Mouse (Mus musculus): ENCODE results near the gene Bicdl1. TPM values are rescaled to one million over a fixed set of nuclear protein-coding genes. Genes with fewer than 3 reads are reported as not detected.

The Bicdl1 gene
- polyA plus RNA-seq, 1 experiment from 2014 or later, result 12.4 TPM

DNA sequence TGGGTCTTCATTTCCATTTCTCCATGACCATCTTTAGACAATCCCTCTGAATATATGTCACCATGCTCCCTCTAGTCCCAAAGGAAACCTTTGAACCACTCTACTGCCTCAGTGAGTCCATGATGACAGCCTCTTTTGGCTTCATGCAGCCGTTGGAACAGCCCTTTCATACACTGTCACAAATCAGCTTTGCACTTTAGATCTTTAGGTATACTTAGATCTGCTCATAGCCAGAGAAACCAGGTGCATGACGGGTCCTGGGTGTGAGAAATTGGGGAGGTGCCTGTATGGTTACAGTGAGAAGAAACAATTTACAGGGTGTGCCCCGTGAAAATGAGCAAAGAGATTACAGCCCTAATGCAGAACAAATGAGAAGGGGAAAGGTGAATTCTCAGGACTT lies 14.3 kb downstream of the Bicdl1 start:
- H3K27me3 ChIP-seq (ENCODE audit: control insufficient read depth, insufficient read depth, low read length), result no peaks in the 10 kb centered on the region
- no peaks in the 10 kb centered on the region for H3K9me3 ChIP-seq (ENCODE audit: control insufficient read depth, low read length)
- no peak overlapping the region for H3K9ac ChIP-seq (ENCODE audit: low read length)
- ATAC-seq (ENCODE audit: low FRiP score), result no peak
- DNase-seq (ENCODE audit: low spot score, missing footprints), result no peak
- no peaks in the 10 kb centered on the region for H3K4me1 ChIP-seq (ENCODE audit: control insufficient read depth, insufficient read depth, low read length)
- H3K36me3 ChIP-seq (ENCODE audit: control insufficient read depth, insufficient read depth, low read length), result no peaks in the 10 kb centered on the region
- 88% methylated on average over 3 of the region's 3 CpGs for WGBS
- no peak overlapping the region for H3K27ac ChIP-seq (ENCODE audit: low read depth, low read length)
- H3K4me2 ChIP-seq, result no peak overlapping the region
- no peak overlapping the region for H3K4me3 ChIP-seq (ENCODE audit: low read depth, low read length)

- DNase-seq (ENCODE audit: low spot score, missing footprints) (no peak), ATAC-seq (ENCODE audit: low FRiP score) (no peak)
- H3K27ac ChIP-seq (ENCODE audit: low read depth, low read length), result no peak overlapping the region
- peaks cover 3% of the 10 kb centered on the region; the same call in 1 of the 2 replicates for H3K4me1 ChIP-seq (ENCODE audit: control insufficient read depth, insufficient read depth, low read length)
- no peak overlapping the region for H3K9ac ChIP-seq (ENCODE audit: low read length)
- 76% methylated on average over 6 of the region's 6 CpGs for WGBS
- no peaks in the 10 kb centered on the region for H3K27me3 ChIP-seq (ENCODE audit: control insufficient read depth, insufficient read depth, low read length)
- H3K4me2 ChIP-seq, result no peak overlapping the region
- no peaks in the 10 kb centered on the region for H3K36me3 ChIP-seq (ENCODE audit: control insufficient read depth, insufficient read depth, low read length)
- H3K4me3 ChIP-seq (ENCODE audit: low read depth, low read length), result no peak overlapping the region
- no peaks in the 10 kb centered on the region for H3K9me3 ChIP-seq (ENCODE audit: control insufficient read depth, low read length)
Measured at GRCm38 (mm10) chr5:115716426-115716825, 15.0 kb downstream of the Bicdl1 start.

DNA sequence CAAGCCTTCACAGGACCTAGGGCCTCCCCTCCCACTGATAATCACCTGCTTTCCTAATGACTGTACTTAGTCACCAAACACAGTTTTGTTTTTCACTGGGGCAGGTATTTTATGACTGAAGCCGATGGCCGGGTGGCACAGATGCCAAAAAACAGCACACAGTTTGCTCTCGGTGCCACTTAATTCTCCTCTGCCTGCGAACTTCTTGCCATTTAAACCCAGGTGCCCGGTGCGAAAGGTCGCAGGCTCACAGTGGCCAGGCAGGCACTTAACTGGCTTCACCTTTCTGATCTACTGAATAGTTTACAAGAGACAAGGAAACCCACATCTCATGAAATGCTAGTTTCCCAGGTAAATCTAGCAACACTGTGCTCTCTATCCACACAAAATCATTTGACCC lies 16.7 kb downstream of the Bicdl1 start:
- H3K36me3 ChIP-seq (ENCODE audit: control insufficient read depth, insufficient read depth, low read length), result no peaks in the 10 kb centered on the region
- H3K27ac ChIP-seq (ENCODE audit: low read depth, low read length), result no peak overlapping the region
- ATAC-seq (ENCODE audit: low FRiP score) (no peak), DNase-seq (ENCODE audit: low spot score, missing footprints) (no peak)
- no peaks in the 10 kb centered on the region for H3K9me3 ChIP-seq (ENCODE audit: control insufficient read depth, low read length)
- H3K9ac ChIP-seq (ENCODE audit: low read length), result no peak overlapping the region
- peaks cover 3% of the 10 kb centered on the region; the same call in 1 of the 2 replicates for H3K4me1 ChIP-seq (ENCODE audit: control insufficient read depth, insufficient read depth, low read length)
- H3K27me3 ChIP-seq (ENCODE audit: control insufficient read depth, insufficient read depth, low read length), result no peaks in the 10 kb centered on the region
- WGBS, result 93% methylated on average over 7 of the region's 7 CpGs
- no peak overlapping the region for H3K4me3 ChIP-seq (ENCODE audit: low read depth, low read length)
- no peak overlapping the region for H3K4me2 ChIP-seq

- H3K27me3 ChIP-seq (ENCODE audit: control insufficient read depth, insufficient read depth, low read length), result no peaks in the 10 kb centered on the region
- ATAC-seq (ENCODE audit: low FRiP score), result no peak
- DNase-seq (ENCODE audit: low spot score, missing footprints), result no peak
- no peak overlapping the region for H3K27ac ChIP-seq (ENCODE audit: low read depth, low read length)
- H3K4me1 ChIP-seq (ENCODE audit: control insufficient read depth, insufficient read depth, low read length), result peaks cover 3% of the 10 kb centered on the region; the same call in 1 of the 2 replicates
- H3K4me2 ChIP-seq, result no peak overlapping the region
- no peaks in the 10 kb centered on the region for H3K36me3 ChIP-seq (ENCODE audit: control insufficient read depth, insufficient read depth, low read length)
- H3K9ac ChIP-seq (ENCODE audit: low read length), result no peak overlapping the region
- WGBS, result 81% methylated on average over 6 of the region's 6 CpGs
- H3K9me3 ChIP-seq (ENCODE audit: control insufficient read depth, low read length), result no peaks in the 10 kb centered on the region
- H3K4me3 ChIP-seq (ENCODE audit: low read depth, low read length), result no peak overlapping the region
Measured at GRCm38 (mm10) chr5:115712487-115712886, 18.9 kb downstream of the Bicdl1 start.

GRCm38 (mm10) chr5:115711636-115712419 lies 19.6 kb downstream of the Bicdl1 start:
- ATAC-seq (ENCODE audit: low FRiP score) (no peak), DNase-seq (ENCODE audit: low spot score, missing footprints) (no peak)
- H3K9me3 ChIP-seq (ENCODE audit: control insufficient read depth, low read length), result no peaks in the 10 kb centered on the region
- H3K9ac ChIP-seq (ENCODE audit: low read length), result no peak overlapping the region
- H3K27ac ChIP-seq (ENCODE audit: low read depth, low read length), result no peak overlapping the region
- H3K36me3 ChIP-seq (ENCODE audit: control insufficient read depth, insufficient read depth, low read length), result no peaks in the 10 kb centered on the region
- no peak overlapping the region for H3K4me3 ChIP-seq (ENCODE audit: low read depth, low read length)
- no peaks in the 10 kb centered on the region for H3K27me3 ChIP-seq (ENCODE audit: control insufficient read depth, insufficient read depth, low read length)
- 81% methylated on average over 11 of the region's 11 CpGs for WGBS
- H3K4me2 ChIP-seq, result no peak overlapping the region
- H3K4me1 ChIP-seq (ENCODE audit: control insufficient read depth, insufficient read depth, low read length), result peaks cover 3% of the 10 kb centered on the region; the same call in 1 of the 2 replicates

DNA sequence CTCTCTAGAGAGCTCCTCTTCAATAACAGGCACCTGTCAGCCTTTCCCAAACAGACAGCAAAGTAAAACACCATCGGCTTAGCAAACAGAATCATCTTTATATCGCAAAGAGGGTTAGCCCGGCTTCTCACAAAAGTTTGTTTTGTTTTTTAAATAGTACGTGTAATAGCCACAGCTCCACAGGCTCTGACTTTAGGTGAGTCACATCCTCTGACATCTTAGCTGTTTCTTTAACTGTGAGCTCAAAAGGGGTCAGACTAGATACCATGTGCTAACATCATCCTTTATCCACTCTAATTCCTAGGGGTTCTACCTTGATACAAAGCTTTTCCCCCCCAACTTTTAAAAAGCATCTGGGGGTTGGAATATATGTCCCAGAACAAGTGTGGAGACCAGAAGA lies 21.2 kb downstream of the Bicdl1 start:
- DNase-seq (ENCODE audit: low spot score, missing footprints) (no peak), ATAC-seq (ENCODE audit: low FRiP score) (no peak)
- Histone ChIP-seq H3K9ac (ENCODE audit: low read length) (no peak overlapping the region), H3K4me1 (ENCODE audit: control insufficient read depth, insufficient read depth, low read length) (peaks cover 3% of the 10 kb centered on the region; the same call in 1 of the 2 replicates), H3K4me2 (no peak overlapping the region), H3K27me3 (ENCODE audit: control insufficient read depth, insufficient read depth, low read length) (no peaks in the 10 kb centered on the region), H3K27ac (ENCODE audit: low read depth, low read length) (no peak overlapping the region), H3K36me3 (ENCODE audit: control insufficient read depth, insufficient read depth, low read length) (no peaks in the 10 kb centered on the region), H3K4me3 (ENCODE audit: low read depth, low read length) (no peak overlapping the region), H3K9me3 (ENCODE audit: control insufficient read depth, low read length) (no peaks in the 10 kb centered on the region)
- WGBS, result 82% methylated on average over 4 of the region's 4 CpGs

DNA sequence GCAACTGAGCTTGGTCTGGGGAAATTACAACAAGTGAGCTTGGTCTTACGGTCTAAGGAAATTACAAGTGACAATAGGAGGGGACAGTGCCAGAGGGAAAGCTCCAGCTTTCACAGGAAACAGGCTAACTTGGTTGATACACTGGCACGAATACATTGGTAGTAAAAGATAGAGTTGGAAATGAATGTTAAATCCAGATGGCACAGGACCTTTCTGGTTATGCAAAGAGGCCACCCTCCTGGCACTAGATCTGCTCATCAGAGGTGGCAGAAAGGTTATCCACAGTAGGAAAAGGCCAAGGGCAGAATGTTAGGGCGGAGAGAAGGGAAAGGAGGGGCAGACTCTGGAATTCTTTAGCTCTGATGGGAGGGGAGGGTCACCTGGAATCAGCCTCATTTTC lies 22.5 kb downstream of the Bicdl1 start:
- no peak overlapping the region for H3K4me2 ChIP-seq
- no peaks in the 10 kb centered on the region for H3K36me3 ChIP-seq (ENCODE audit: control insufficient read depth, insufficient read depth, low read length)
- peaks cover 3% of the 10 kb centered on the region; the same call in 1 of the 2 replicates for H3K4me1 ChIP-seq (ENCODE audit: control insufficient read depth, insufficient read depth, low read length)
- WGBS, result 66% methylated on average over 3 of the region's 3 CpGs
- no peak overlapping the region for H3K27ac ChIP-seq (ENCODE audit: low read depth, low read length)
- ATAC-seq (ENCODE audit: low FRiP score) (no peak), DNase-seq (ENCODE audit: low spot score, missing footprints) (no peak)
- no peak overlapping the region for H3K9ac ChIP-seq (ENCODE audit: low read length)
- H3K9me3 ChIP-seq (ENCODE audit: control insufficient read depth, low read length), result no peaks in the 10 kb centered on the region
- H3K4me3 ChIP-seq (ENCODE audit: low read depth, low read length), result no peak overlapping the region
- H3K27me3 ChIP-seq (ENCODE audit: control insufficient read depth, insufficient read depth, low read length), result no peaks in the 10 kb centered on the region

DNA sequence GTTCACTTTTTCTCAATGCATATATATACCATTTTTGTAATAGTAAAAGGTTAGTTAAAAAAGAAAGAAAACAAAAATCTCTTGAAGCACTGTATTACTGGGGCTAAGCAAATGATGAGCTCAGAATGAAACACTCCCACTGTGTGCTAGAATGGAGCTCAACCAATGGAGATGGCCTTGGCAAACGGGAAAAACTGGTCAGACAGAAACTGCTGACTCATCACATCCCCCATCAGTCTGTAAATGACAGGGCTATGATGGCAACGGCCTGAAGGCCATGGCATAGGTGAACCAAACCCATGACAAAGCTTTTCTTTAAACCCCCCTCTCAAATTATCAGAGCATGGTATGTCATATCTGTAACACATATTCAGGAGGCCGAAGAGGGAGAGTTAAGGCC lies 29.4 kb downstream of the Bicdl1 start:
- Histone ChIP-seq H3K9ac (ENCODE audit: low read length) (no peak overlapping the region), H3K27ac (ENCODE audit: low read depth, low read length) (no peak overlapping the region), H3K36me3 (ENCODE audit: control insufficient read depth, insufficient read depth, low read length) (no peaks in the 10 kb centered on the region), H3K27me3 (ENCODE audit: control insufficient read depth, insufficient read depth, low read length) (no peaks in the 10 kb centered on the region), H3K9me3 (ENCODE audit: control insufficient read depth, low read length) (no peaks in the 10 kb centered on the region), H3K4me3 (ENCODE audit: low read depth, low read length) (no peak overlapping the region), H3K4me1 (ENCODE audit: control insufficient read depth, insufficient read depth, low read length) (no peaks in the 10 kb centered on the region), H3K4me2 (no peak overlapping the region)
- DNase-seq (ENCODE audit: low spot score, missing footprints) (no peak), ATAC-seq (ENCODE audit: low FRiP score) (no peak)
- 73% methylated on average over 3 of the region's 3 CpGs for WGBS

- no peaks in the 10 kb centered on the region for H3K9me3 ChIP-seq (ENCODE audit: control insufficient read depth, low read length)
- no peak overlapping the region for H3K9ac ChIP-seq (ENCODE audit: low read length)
- H3K27ac ChIP-seq (ENCODE audit: low read depth, low read length), result no peak overlapping the region
- ATAC-seq (ENCODE audit: low FRiP score), result no peak
- no peak overlapping the region for H3K4me2 ChIP-seq
- H3K4me3 ChIP-seq (ENCODE audit: low read depth, low read length), result no peak overlapping the region
- H3K27me3 ChIP-seq (ENCODE audit: control insufficient read depth, insufficient read depth, low read length), result no peaks in the 10 kb centered on the region
- DNase-seq (ENCODE audit: low spot score, missing footprints), result no peak
- WGBS, result 88% methylated on average over 4 of the region's 4 CpGs
- H3K4me1 ChIP-seq (ENCODE audit: control insufficient read depth, insufficient read depth, low read length), result no peaks in the 10 kb centered on the region
- H3K36me3 ChIP-seq (ENCODE audit: control insufficient read depth, insufficient read depth, low read length), result no peaks in the 10 kb centered on the region
Measured at GRCm38 (mm10) chr5:115701215-115701614, 30.2 kb downstream of the Bicdl1 start.

Measured in midbrain, embryonic 11.5 days (tissue).